Mouse (Mus musculus): Measurements from ENCODE around the gene Phb. TPM values are rescaled to one million over a fixed set of nuclear protein-coding genes. Genes with fewer than 3 reads are reported as not detected.

Gene Phb
- 244 and 253 TPM in 2 replicates for polyA plus RNA-seq (2014; fragmentation: Nextera tagmentation; extraction: Ambion mirVana)

- Histone ChIP-seq H3K9ac (replicated peaks; ENCODE audit: low read length) (peak within 1 kb of the TSS; percentile 67), H3K36me3 (replicated peaks; ENCODE audit: control insufficient read depth, insufficient read depth, low read depth, low read length) (peaks cover 5% of the 10 kb centered on the region; the same call in 1 of the 2 replicates), H3K4me1 (ENCODE audit: control insufficient read depth, insufficient read depth, low read length) (0 out of 2 replicates have a peak, but pooled peaks cover 3% of the 10 kb centered on the region), H3K27me3 (ENCODE audit: control insufficient read depth, insufficient read depth, low read length) (no peaks in the 10 kb centered on the region), H3K9me3 (replicated peaks; ENCODE audit: control insufficient read depth, low read length) (no peaks in the 10 kb centered on the region), H3K4me3 (ENCODE audit: low read depth, low read length) (peak within 1 kb of the TSS; percentile 58), H3K27ac (replicated peaks; ENCODE audit: low read depth, low read length) (no peak within 1 kb of the TSS), H3K4me2 (ENCODE audit: low read depth, low read length) (peak within 1 kb of the TSS; percentile 87)
- 2% methylated on average over 25 of the region's 25 CpGs for WGBS
- ATAC-seq (replicated peaks; ENCODE audit: insufficient number of reproducible peaks, low FRiP score, low TSS enrichment, low read depth) (peak; percentile 95), DNase-seq (ENCODE audit: low spot score) (peak; percentile 100)
Measured at GRCm38 (mm10) chr11:95666529-95667149, at the start of gene Phb. Phb (plus strand) TSS chr11:95666957.

DNA sequence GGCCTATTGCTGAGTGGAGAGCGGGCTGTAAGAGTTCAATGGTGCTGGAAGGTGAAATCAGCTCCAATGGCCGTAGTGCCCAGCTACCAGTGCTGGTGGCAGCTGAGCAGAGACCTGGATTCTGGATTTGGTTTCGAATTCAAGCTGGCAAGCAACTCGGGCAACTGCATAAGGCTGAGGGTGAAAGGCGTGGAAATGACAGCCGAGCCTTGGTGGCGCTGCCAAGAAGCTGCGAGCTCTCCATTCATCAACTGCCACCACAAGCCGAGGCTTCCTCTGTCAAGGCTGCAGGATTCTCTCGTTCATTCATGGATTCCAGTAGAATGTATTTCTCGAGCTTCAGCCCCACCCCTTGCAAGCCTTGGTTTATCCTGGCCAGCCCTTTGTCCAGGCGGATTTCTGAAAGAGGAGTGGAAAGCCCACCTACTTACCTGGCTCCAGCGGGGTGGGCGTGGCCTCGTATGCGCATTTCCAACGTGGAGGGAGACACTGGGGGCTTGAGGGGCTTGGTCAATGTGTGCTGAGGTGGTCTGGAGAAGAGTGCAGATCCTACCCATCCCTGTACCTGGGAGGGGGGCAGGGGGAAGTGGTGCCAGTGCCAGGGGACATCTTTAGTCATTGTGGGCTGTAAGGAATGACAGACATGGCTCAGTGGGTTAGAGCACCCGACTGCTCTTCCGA lies 48.8 kb upstream of the Phb start:
- no peak for DNase-seq (ENCODE audit: low spot score)
- peaks cover 9% of the 10 kb centered on the region for H3K4me1 ChIP-seq (ENCODE audit: control insufficient read depth, insufficient read depth, low read length)
- no peak overlapping the region for H3K27ac ChIP-seq (replicated peaks; ENCODE audit: low read depth, low read length)
- H3K9me3 ChIP-seq (replicated peaks; ENCODE audit: control insufficient read depth, low read length), result no peaks in the 10 kb centered on the region
- H3K4me3 ChIP-seq (ENCODE audit: low read depth, low read length), result no peak overlapping the region
- ATAC-seq (replicated peaks; ENCODE audit: insufficient number of reproducible peaks, low FRiP score, low TSS enrichment, low read depth), result no peak
- H3K9ac ChIP-seq (replicated peaks; ENCODE audit: low read length), result no peak overlapping the region
- H3K4me2 ChIP-seq (ENCODE audit: low read depth, low read length), result no peak overlapping the region
- no peaks in the 10 kb centered on the region; the same call in 1 of the 2 replicates for H3K27me3 ChIP-seq (ENCODE audit: control insufficient read depth, insufficient read depth, low read length)
- 59% methylated on average over 19 of the region's 19 CpGs for WGBS
- no peaks in the 10 kb centered on the region for H3K36me3 ChIP-seq (replicated peaks; ENCODE audit: control insufficient read depth, insufficient read depth, low read depth, low read length)

GRCm38 (mm10) chr11:95619081-95619480 lies 47.7 kb upstream of the Phb start:
- Histone ChIP-seq H3K36me3 (replicated peaks; ENCODE audit: control insufficient read depth, insufficient read depth, low read depth, low read length) (no peaks in the 10 kb centered on the region), H3K9ac (replicated peaks; ENCODE audit: low read length) (no peak overlapping the region), H3K27me3 (ENCODE audit: control insufficient read depth, insufficient read depth, low read length) (no peaks in the 10 kb centered on the region), H3K4me1 (ENCODE audit: control insufficient read depth, insufficient read depth, low read length) (peaks cover 7% of the 10 kb centered on the region; the same call in 1 of the 2 replicates), H3K9me3 (replicated peaks; ENCODE audit: control insufficient read depth, low read length) (no peaks in the 10 kb centered on the region), H3K4me3 (ENCODE audit: low read depth, low read length) (no peak overlapping the region), H3K4me2 (ENCODE audit: low read depth, low read length) (no peak overlapping the region), H3K27ac (replicated peaks; ENCODE audit: low read depth, low read length) (no peak overlapping the region)
- ATAC-seq (replicated peaks; ENCODE audit: insufficient number of reproducible peaks, low FRiP score, low TSS enrichment, low read depth), result no peak
- 70% methylated on average over 3 of the region's 3 CpGs for WGBS
- DNase-seq (ENCODE audit: low spot score), result no peak

DNA sequence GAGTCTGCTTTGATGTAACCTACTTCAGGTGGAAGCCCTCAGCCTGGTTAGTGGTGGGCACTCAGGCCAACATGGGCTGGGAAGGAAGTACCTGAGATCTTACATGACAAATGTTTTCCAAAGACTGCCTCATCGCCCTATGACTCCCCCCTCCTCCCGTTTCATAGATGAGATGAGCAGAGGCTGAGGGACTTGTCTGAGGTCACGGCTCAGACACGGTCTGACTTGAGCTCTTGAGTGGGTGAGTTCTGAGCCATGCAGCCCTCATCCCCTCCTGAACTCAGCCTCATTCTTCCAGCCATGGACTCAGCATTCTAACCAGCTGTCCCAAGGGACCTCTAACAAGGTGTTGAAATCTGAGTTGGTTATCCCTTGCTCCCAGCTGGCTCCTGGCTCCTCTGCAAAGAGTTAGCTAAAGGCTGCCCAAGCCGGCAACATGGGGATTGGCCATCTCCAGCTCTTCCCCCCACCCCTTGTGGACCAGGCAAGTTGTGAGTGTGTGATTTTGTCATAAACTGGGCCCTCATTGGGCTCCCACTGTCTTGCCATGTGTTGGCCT lies 46.8 kb upstream of the Phb start:
- 83% methylated on average over 5 of the region's 5 CpGs for WGBS
- ATAC-seq (replicated peaks; ENCODE audit: insufficient number of reproducible peaks, low FRiP score, low TSS enrichment, low read depth), result no peak
- H3K36me3 ChIP-seq (replicated peaks; ENCODE audit: control insufficient read depth, insufficient read depth, low read depth, low read length), result no peaks in the 10 kb centered on the region
- H3K27ac ChIP-seq (replicated peaks; ENCODE audit: low read depth, low read length), result no peak overlapping the region
- no peak overlapping the region for H3K4me2 ChIP-seq (ENCODE audit: low read depth, low read length)
- H3K27me3 ChIP-seq (ENCODE audit: control insufficient read depth, insufficient read depth, low read length), result no peaks in the 10 kb centered on the region
- no peak overlapping the region for H3K4me3 ChIP-seq (ENCODE audit: low read depth, low read length)
- peaks cover 7% of the 10 kb centered on the region; the same call in 1 of the 2 replicates for H3K4me1 ChIP-seq (ENCODE audit: control insufficient read depth, insufficient read depth, low read length)
- no peak overlapping the region for H3K9ac ChIP-seq (replicated peaks; ENCODE audit: low read length)
- H3K9me3 ChIP-seq (replicated peaks; ENCODE audit: control insufficient read depth, low read length), result no peaks in the 10 kb centered on the region
- DNase-seq (ENCODE audit: low spot score), result no peak

GRCm38 (mm10) chr11:95621010-95621409 lies 45.7 kb upstream of the Phb start:
- Histone ChIP-seq H3K36me3 (replicated peaks; ENCODE audit: control insufficient read depth, insufficient read depth, low read depth, low read length) (no peaks in the 10 kb centered on the region), H3K4me1 (ENCODE audit: control insufficient read depth, insufficient read depth, low read length) (peaks cover 7% of the 10 kb centered on the region; the same call in 1 of the 2 replicates), H3K9ac (replicated peaks; ENCODE audit: low read length) (no peak overlapping the region), H3K27me3 (ENCODE audit: control insufficient read depth, insufficient read depth, low read length) (no peaks in the 10 kb centered on the region), H3K9me3 (replicated peaks; ENCODE audit: control insufficient read depth, low read length) (no peaks in the 10 kb centered on the region), H3K4me2 (ENCODE audit: low read depth, low read length) (no peak overlapping the region), H3K4me3 (ENCODE audit: low read depth, low read length) (no peak overlapping the region), H3K27ac (replicated peaks; ENCODE audit: low read depth, low read length) (no peak overlapping the region)
- DNase-seq (ENCODE audit: low spot score) (no peak), ATAC-seq (replicated peaks; ENCODE audit: insufficient number of reproducible peaks, low FRiP score, low TSS enrichment, low read depth) (no peak; the same call in 1 of the 2 replicates)
- WGBS, result 21% methylated on average over 4 of the region's 4 CpGs

- H3K36me3 ChIP-seq (replicated peaks; ENCODE audit: control insufficient read depth, insufficient read depth, low read depth, low read length), result no peaks in the 10 kb centered on the region
- ATAC-seq (replicated peaks; ENCODE audit: insufficient number of reproducible peaks, low FRiP score, low TSS enrichment, low read depth), result no peak
- 26% methylated on average over 9 of the region's 9 CpGs for WGBS
- no peak overlapping the region for H3K9ac ChIP-seq (replicated peaks; ENCODE audit: low read length)
- peaks cover 7% of the 10 kb centered on the region; the same call in 1 of the 2 replicates for H3K4me1 ChIP-seq (ENCODE audit: control insufficient read depth, insufficient read depth, low read length)
- H3K9me3 ChIP-seq (replicated peaks; ENCODE audit: control insufficient read depth, low read length), result no peaks in the 10 kb centered on the region
- H3K4me3 ChIP-seq (ENCODE audit: low read depth, low read length), result no peak overlapping the region
- no peak for DNase-seq (ENCODE audit: low spot score)
- no peak overlapping the region for H3K27ac ChIP-seq (replicated peaks; ENCODE audit: low read depth, low read length)
- no peaks in the 10 kb centered on the region for H3K27me3 ChIP-seq (ENCODE audit: control insufficient read depth, insufficient read depth, low read length)
- H3K4me2 ChIP-seq (ENCODE audit: low read depth, low read length), result no peak overlapping the region
Measured at GRCm38 (mm10) chr11:95621541-95622130, 45.1 kb upstream of the Phb start.

DNA sequence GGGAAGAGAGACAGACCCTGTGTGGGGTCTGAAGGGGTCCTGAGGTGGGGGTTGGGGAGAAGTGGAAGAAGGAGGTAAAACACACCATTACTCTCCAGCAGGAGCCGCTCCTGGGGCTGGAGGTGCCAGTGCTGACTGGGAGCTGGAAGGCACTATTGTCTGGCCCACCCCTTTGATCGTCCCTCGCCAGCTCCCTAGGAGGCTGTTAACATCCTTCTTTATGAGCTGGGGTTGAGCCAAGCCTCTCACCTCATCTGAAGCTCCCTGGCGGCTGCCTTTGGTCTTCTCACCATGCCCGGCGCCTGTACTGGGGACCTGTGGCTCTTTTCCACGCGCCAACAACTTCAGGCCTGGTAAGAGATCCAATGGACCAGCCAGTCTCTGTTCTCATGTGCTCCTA lies 44.3 kb upstream of the Phb start:
- no peaks in the 10 kb centered on the region for H3K27me3 ChIP-seq (ENCODE audit: control insufficient read depth, insufficient read depth, low read length)
- no peak overlapping the region for H3K4me3 ChIP-seq (ENCODE audit: low read depth, low read length)
- WGBS, result 39% methylated on average over 8 of the region's 8 CpGs
- H3K27ac ChIP-seq (replicated peaks; ENCODE audit: low read depth, low read length), result no peak overlapping the region
- no peak for ATAC-seq (replicated peaks; ENCODE audit: insufficient number of reproducible peaks, low FRiP score, low TSS enrichment, low read depth)
- H3K9me3 ChIP-seq (replicated peaks; ENCODE audit: control insufficient read depth, low read length), result no peaks in the 10 kb centered on the region
- no peaks in the 10 kb centered on the region for H3K36me3 ChIP-seq (replicated peaks; ENCODE audit: control insufficient read depth, insufficient read depth, low read depth, low read length)
- peaks cover 7% of the 10 kb centered on the region; the same call in 1 of the 2 replicates for H3K4me1 ChIP-seq (ENCODE audit: control insufficient read depth, insufficient read depth, low read length)
- peak overlapping the region; percentile 15; the same call in 1 of the 2 replicates for H3K9ac ChIP-seq (replicated peaks; ENCODE audit: low read length)
- no peak overlapping the region for H3K4me2 ChIP-seq (ENCODE audit: low read depth, low read length)
- DNase-seq (ENCODE audit: low spot score), result no peak

Measured in embryonic facial prominence, embryonic 11.5 days (tissue).